Mouse (Mus musculus): ENCODE results near the gene Neurl3.

DNA sequence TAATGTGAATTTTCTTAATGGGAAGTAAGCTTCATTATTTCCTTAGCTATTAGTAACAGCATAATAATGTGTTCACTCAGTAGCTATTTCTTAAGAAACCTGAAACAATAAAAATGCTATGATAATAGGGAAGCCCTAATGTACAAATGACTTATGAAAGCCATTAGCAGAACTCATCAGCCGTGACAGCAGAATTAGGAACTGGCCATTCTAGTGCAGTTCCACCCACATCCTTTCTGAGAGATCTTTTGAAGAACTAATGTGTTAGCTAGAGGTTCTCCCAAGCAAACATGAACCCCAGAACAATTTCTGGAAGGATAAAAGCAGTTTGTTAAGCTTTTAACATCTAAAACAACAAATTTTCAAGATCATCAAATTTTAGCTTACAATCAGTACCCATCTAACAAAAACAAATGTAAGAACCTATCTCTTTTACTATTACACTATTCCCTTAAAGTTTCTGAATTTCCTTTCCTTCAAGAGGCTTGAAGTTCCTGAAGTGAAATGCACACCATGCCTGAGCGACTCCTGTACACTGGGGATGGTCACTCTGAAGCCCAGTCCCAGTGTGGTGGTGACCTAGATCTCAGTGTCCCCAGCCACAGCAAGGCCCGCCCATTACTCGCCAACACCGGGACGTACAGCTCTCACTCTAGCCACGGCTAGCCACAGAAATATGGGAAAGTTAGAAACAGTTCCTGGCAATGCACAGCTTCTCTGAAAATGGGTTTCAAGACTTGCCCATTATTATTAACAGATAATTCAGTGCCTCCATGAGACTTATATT, 43.4 kb downstream of the Neurl3 start:
- no peak for TF ChIP-seq POLR2A (IDR thresholded peaks at IDR 0.05; ENCODE audit: insufficient read length, low read depth)
- TF ChIP-seq MAX (IDR thresholded peaks at IDR 0.05; ENCODE audit: low read depth), result no peak
- no peak for TF ChIP-seq USF1 (IDR thresholded peaks at IDR 0.05; ENCODE audit: low read depth)
- TF ChIP-seq MYOD1 (IDR thresholded peaks at IDR 0.05; ENCODE audit: control insufficient read depth in 1 of 3, insufficient read length in 2 of 3, low read depth in 2 of 3), result no peak
- TF ChIP-seq E2F4 (IDR thresholded peaks at IDR 0.05; ENCODE audit: insufficient read depth), result no peak
- TF ChIP-seq POLR2AphosphoS2 (IDR thresholded peaks at IDR 0.05; ENCODE audit: insufficient read length, low read depth), result no peak
- no peak for TF ChIP-seq CEBPB (IDR thresholded peaks at IDR 0.05; ENCODE audit: insufficient read depth, poor library complexity, severe bottlenecking)
- no peak for TF ChIP-seq TCF12 (IDR thresholded peaks at IDR 0.05; ENCODE audit: insufficient read depth, poor library complexity, severe bottlenecking)
- TF ChIP-seq MYOG (IDR thresholded peaks at IDR 0.05; ENCODE audit: control insufficient read depth in 1 of 3, insufficient read depth in 1 of 3, insufficient read length in 2 of 3, low read depth in 2 of 3), result no peak
- TF ChIP-seq REST (IDR thresholded peaks at IDR 0.05; ENCODE audit: insufficient read depth, insufficient read length), result no peak
- TF ChIP-seq SRF (IDR thresholded peaks at IDR 0.05; ENCODE audit: control insufficient read depth, insufficient read length, low read depth), result no peak
